Mouse (Mus musculus): Measurements from ENCODE around the gene Bola1.
"Not testable (repeated sequence)": the region's sequence is repeated elsewhere in the genome, so short reads cannot be mapped to it uniquely, and the experiment has no call there.

Gene Bola1

GRCm38 (mm10) chr3:96247356-96248140 lies 28.0 kb upstream of the Bola1 start:
- no peak for DNase-seq (ENCODE audit: low spot score)

DNA sequence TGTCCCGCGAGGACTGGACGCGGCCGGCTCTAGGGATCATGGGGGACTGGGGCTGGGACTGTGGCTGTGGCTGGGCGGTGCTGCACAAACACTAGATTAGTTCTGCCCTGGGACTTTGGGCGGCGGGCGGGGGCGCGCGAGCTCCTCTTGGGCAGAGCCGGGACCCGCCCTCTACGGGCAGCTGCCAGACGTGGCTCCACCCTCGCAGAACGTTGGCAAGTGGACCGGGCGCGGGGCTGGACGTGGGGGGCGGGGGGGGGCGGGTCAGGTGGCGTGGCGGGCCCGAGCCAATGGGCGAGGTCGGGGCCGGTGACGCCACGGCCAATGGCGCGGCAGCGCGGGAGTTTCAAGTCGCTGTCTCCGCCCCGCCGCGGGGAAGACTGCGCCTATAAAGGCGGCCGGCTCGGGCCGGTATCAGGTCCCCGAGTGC lies 26.9 kb upstream of the Bola1 start, which contains the start of gene Hist2h3c1:
Hist2h3c1 (plus strand) TSS at position 259 of the 430 bp plus-strand sequence.
- not testable (repeated sequence) for DNase-seq (ENCODE audit: low spot score)

DNA sequence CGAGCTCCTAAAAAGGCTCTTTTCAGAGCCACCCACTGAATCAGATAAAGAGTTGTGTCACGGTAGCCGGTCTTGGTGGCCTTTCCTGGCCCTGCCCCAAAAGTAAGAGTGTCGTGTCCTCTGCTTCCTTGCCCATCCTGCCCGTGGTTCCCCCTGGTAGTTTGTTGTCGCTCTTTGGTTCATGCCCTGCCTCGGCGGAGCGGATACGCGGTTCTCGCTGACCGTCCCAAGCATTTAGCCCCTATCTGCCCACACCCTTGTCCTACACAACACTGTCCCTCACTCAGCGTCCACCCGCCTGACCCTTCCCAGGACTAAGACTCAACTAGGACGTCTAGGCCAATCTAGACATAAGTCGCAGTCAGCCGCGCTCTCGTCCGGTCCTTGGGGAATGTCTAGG lies 26.5 kb upstream of the Bola1 start:
- DNase-seq (ENCODE audit: low spot score): not testable (repeated sequence)

GRCm38 (mm10) chr3:96245003-96245886 lies 25.7 kb upstream of the Bola1 start, which contains the start of gene Hist2h2aa1:
Hist2h2aa1 (plus strand) TSS chr3:96245497.
- DNase-seq (ENCODE audit: low spot score): peak; percentile 79

DNA sequence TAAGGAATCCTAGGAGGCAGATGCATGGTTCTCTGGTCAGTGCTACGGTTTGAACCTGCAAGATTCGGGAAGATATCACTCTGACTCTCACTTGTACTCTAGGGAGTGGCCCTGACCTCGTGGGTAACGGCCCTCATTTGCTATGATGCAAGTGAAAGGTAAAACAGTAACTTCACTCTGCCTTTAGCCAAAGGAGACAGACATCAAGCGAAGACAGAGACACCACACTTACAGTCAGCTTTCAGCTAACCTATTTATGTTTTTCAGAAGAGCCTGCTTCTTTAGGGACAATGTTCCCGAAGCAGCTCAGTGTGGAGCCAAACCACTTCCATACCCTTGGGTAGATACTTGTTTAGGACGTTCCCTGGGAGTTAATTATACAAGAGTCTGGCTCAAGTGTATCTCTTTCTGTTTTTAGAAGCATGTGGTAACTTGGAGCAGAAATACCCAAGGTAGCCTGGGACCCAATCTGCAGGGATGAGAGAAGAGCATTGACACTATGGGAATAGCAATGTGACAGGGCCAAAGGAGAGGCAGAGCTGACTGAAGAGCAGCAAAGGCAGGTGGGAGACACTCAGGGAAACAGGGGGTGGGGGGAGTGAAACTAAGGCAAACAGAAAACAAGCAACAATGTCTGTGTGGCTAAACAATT lies 24.5 kb upstream of the Bola1 start:
- no peak for DNase-seq (ENCODE audit: low spot score)

- DNase-seq (ENCODE audit: low spot score): no peak
Measured at GRCm38 (mm10) chr3:96240799-96241197, 21.3 kb upstream of the Bola1 start.

- peak; percentile 96 for DNase-seq (ENCODE audit: low spot score)
Measured at GRCm38 (mm10) chr3:96239949-96240798, 20.7 kb upstream of the Bola1 start, which contains the start of gene Hist2h2aa2. Hist2h2aa2 (minus strand) TSS chr3:96240276.

DNA sequence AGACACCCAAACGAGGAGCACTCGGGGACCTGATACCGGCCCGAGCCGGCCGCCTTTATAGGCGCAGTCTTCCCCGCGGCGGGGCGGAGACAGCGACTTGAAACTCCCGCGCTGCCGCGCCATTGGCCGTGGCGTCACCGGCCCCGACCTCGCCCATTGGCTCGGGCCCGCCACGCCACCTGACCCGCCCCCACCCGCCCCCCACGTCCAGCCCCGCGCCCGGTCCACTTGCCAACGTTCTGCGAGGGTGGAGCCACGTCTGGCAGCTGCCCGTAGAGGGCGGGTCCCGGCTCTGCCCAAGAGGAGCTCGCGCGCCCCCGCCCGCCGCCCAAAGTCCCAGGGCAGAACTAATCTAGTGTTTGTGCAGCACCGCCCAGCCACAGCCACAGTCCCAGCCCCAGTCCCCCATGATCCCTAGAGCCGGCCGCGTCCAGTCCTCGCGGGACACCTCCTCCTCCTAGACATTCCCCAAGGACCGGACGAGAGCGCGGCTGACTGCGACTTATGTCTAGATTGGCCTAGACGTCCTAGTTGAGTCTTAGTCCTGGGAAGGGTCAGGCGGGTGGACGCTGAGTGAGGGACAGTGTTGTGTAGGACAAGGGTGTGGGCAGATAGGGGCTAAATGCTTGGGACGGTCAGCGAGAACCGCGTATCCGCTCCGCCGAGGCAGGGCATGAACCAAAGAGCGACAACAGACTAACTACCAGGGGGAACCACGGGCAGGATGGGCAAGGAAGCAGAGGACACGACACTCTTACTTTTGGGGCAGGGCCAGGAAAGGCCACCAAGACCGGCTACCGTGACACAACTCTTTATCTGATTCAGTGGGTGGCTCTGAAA lies 19.7 kb upstream of the Bola1 start, which contains the start of gene Hist2h3c2:
Hist2h3c2 (minus strand) TSS at position 174 of the 840 bp plus-strand sequence.
- DNase-seq (ENCODE audit: low spot score): not testable (repeated sequence)

DNA sequence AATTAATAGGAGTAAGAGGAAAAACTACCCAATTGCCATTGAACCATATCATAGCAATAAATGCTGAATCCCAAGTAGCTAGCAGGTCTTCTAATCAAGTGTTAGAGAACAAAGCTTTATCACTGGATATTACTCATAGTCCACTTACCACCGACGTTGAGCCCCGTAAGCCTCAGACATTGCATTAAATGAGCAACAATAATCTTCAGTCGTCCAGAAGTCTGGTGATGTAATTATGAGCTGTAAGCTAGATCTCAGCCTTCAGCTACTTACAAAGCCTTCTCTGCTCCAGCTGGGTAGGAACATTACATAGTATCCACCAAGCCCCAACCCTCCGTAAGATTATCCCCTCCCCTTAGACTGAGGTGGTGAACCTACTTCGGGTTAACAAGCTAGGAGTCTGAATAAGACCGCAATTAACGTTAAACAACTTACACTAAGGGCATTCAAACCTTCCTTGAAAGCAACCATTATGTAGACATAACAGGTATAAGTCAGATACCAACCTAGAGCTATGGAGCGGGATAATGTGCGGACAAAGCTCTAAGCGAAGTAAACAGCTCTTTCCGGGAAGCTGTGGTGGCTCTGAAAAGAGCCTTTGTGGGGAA lies 18.5 kb upstream of the Bola1 start:
- no peak for DNase-seq (ENCODE audit: low spot score)

GRCm38 (mm10) chr3:96237335-96237903 lies 17.9 kb upstream of the Bola1 start:
- no peak for DNase-seq (ENCODE audit: low spot score)

DNA sequence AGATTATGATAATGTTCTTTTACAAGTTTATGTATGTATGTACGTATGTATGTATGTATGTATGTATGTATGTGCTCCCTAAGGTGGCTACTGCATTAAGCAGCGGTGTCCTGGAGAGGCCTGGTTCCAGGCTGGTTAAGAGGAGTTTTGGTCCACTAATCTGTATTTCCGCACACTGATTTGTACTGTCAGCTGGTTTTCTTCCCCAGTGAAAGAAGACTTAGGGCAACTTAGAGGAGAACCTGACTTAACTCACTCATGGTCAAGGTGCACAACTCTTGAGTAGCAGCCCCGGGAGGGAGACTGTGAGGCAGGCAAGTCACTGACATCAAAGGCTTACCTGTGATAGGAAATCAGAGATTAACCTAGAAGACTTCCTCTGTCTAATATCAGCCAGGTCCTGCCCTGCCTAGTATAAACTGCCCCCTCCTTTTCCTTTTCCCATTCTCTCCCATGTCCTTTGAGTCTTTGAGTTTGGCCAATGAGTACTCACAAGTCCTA lies 17.4 kb upstream of the Bola1 start:
- DNase-seq (ENCODE audit: low spot score): no peak

- DNase-seq (ENCODE audit: low spot score): no peak
Measured at GRCm38 (mm10) chr3:96235836-96236235, 16.3 kb upstream of the Bola1 start.

DNA sequence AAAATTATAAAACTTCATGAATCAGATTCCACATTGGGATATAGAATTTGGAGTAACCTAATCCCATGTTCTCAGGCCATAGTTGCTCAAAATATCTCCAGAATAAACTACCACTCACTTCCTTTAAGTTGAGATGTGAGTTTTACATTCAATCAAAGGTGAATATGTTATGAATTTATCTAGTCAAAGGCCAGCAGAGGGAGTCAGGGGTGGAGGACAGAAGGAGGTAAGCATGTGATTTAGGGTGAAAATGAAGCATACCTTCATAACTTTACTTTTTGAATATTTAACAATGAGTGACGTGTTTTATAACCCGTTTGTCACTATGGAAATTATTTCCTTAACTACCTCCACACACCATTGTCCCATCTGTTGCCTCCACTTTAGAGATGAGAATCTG lies 15.4 kb upstream of the Bola1 start:
- no peak for DNase-seq (ENCODE audit: low spot score)

DNA sequence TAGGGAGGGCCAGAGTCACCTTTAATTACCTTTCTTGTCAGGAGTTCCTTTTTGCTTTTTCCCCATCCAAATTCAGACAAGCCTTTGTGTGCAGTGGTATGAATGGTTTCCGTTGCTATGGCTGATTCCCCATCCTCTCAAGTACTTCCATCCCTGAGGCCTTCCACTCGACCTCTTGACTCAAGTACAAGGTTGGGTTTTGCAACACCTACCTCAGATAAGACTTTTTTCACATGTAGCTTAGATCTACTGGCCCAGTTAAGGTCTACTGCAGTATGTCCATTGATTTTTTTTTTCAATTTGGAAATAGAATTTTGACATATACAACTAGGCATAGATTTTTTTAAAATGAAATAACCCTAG lies 12.2 kb upstream of the Bola1 start:
- no peak for DNase-seq (ENCODE audit: low spot score)

GRCm38 (mm10) chr3:96230910-96231757 lies 11.6 kb upstream of the Bola1 start:
- DNase-seq (ENCODE audit: low spot score): no peak

- no peak for DNase-seq (ENCODE audit: low spot score)
Measured at GRCm38 (mm10) chr3:96230404-96230803, 10.9 kb upstream of the Bola1 start.

DNA sequence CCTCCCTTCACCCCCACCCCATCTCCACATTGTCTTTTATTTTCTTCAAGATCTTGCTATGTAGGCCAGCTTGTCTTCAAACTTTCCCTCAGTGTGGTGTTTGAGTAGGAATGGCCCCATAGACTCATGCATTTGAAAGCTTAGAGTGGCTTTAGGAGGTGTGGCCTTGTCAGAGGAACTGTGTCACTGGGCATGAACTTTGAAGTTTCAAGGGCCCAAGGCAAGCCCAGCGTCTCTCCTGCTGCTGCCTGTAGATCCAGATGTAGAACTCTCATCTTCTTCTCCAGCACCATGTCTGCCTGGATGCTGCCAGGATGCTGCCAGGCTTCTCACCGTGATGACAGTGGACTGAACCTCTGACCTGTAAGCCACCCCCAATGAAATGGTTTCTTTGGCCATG lies 9.3 kb upstream of the Bola1 start:
- DNase-seq (ENCODE audit: low spot score): no peak

All from ovary, postnatal 10 days (tissue).